Mouse (Mus musculus) left cerebral cortex, postnatal 10 days (tissue): ENCODE data around the gene Chrna4. TPM values are rescaled to one million over a fixed set of nuclear protein-coding genes. Genes with fewer than 3 reads are reported as not detected.
A peak's percentile ranks its signal among the peaks of the same experiment; 100 is the strongest.

Experiments used
- DNase-seq, 2 experiments: peaks; one replicate each; pipeline ENCODE4 v3.0.0; 2021 to 2022; ENCODE audit warnings: low spot score in 2 of 2, mixed read lengths in 1 of 2; ENCODE audit errors: extremely low spot score in 1 of 2
- intact Hi-C: fragments of 180-260 bp; cut with DNase I; formaldehyde crosslinking; loops from one replicate; pipeline ENCODE4 v1.15.1; 2025
- total RNA-seq, 2 experiments: library from RNA; stranded (reverse); gene quantifications; 2 replicates each; pipeline ENCODE4 v1.2.3; 2021

Chrna4 gene
- 10 to 100 TPM; 40.5 to 44.1 TPM for total RNA-seq

GRCm38 (mm10) chr2:181043437-181043836, at the start of gene Chrna4:
TSS of gene Chrna4 (minus strand) at chr2:181043546.
- no peak for DNase-seq
- intact Hi-C loops, result no loop called here

GRCm38 (mm10) chr2:181090123-181090522, 46.8 kb upstream of the Chrna4 start:
- intact Hi-C loops, result no loop called here
- no peak for DNase-seq

- intact Hi-C loops, result no loop called here
- DNase-seq, result no peak
These were observed 41.7 kb upstream of the Chrna4 start for GRCm38 (mm10) chr2:181084997-181085396.

GRCm38 (mm10) chr2:181083945-181084344, 40.6 kb upstream of the Chrna4 start:
- intact Hi-C loops, result no loop called here
- DNase-seq, result no peak

GRCm38 (mm10) chr2:181080886-181081285, 37.5 kb upstream of the Chrna4 start:
- intact Hi-C loops, result no loop called here

GRCm38 (mm10) chr2:181079518-181079917, 36.2 kb upstream of the Chrna4 start:
- DNase-seq, result no peak
- intact Hi-C loops, result no loop called here

More at GRCm38 (mm10) chr2:181080886-181081285, 37.5 kb upstream of the Chrna4 start:
- DNase-seq, result peak in 1 of 2 experiments; percentile 67

GRCm38 (mm10) chr2:181078908-181079307, 35.6 kb upstream of the Chrna4 start:
- intact Hi-C loops, result no loop called here
- no peak for DNase-seq

GRCm38 (mm10) chr2:181075501-181075900, 32.2 kb upstream of the Chrna4 start:
- DNase-seq, result no peak
- intact Hi-C loops, result no loop called here

GRCm38 (mm10) chr2:181072403-181072714, 29.0 kb upstream of the Chrna4 start:
- intact Hi-C loops, result no loop called here
- DNase-seq, result no peak

- intact Hi-C loops, result no loop called here
- DNase-seq, result peak; percentile 74 to 82
These were observed 28.5 kb upstream of the Chrna4 start for GRCm38 (mm10) chr2:181071706-181072402.

- DNase-seq, result peak in 1 of 2 experiments; percentile 66
- intact Hi-C loops, result no loop called here
These were observed 26.8 kb upstream of the Chrna4 start for GRCm38 (mm10) chr2:181070136-181070535.

- no peak for DNase-seq
- intact Hi-C loops, result loop anchor here (10.0 kb wide), 1 partner anchor 274 kb away; no protein-coding TSS in a partner anchor
These were observed 25.2 kb upstream of the Chrna4 start for GRCm38 (mm10) chr2:181068499-181068898.

- no peak for DNase-seq
- intact Hi-C loops, result loop anchor here (10.0 kb wide), 1 partner anchor 271 kb away; no protein-coding TSS in a partner anchor
These were observed 22.5 kb upstream of the Chrna4 start for GRCm38 (mm10) chr2:181065827-181066226.

- intact Hi-C loops, result loop anchor here (10.0 kb wide), 1 partner anchor 265 kb away; no protein-coding TSS in a partner anchor
These were observed 16.8 kb upstream of the Chrna4 start for GRCm38 (mm10) chr2:181060127-181060526.

GRCm38 (mm10) chr2:181058193-181058592, 14.8 kb upstream of the Chrna4 start:
- DNase-seq, result no peak
- intact Hi-C loops, result loop anchor here (5.0 to 10.0 kb wide), 2 partner anchors 61 to 133 kb away; partner anchors contain the start of genes Birc7 and Ythdf1

More at GRCm38 (mm10) chr2:181060127-181060526, 16.8 kb upstream of the Chrna4 start:
- peak; percentile 69 to 79 for DNase-seq

GRCm38 (mm10) chr2:181057341-181057740, 14.0 kb upstream of the Chrna4 start:
- intact Hi-C loops, result loop anchor here (5.0 to 10.0 kb wide), 2 partner anchors 60 to 133 kb away; partner anchors contain the start of genes Birc7 and Ythdf1

GRCm38 (mm10) chr2:181052171-181052570, 8.8 kb upstream of the Chrna4 start:
- intact Hi-C loops, result loop anchor here (10.0 kb wide), 1 partner anchor 127 kb away; the partner anchor contains the start of genes Birc7 and Ythdf1
- DNase-seq, result no peak

More at GRCm38 (mm10) chr2:181057341-181057740, 14.0 kb upstream of the Chrna4 start:
- peak in 1 of 2 experiments; percentile 62 for DNase-seq

GRCm38 (mm10) chr2:181048986-181049385, 5.6 kb upstream of the Chrna4 start:
- DNase-seq, result no peak
- intact Hi-C loops, result no loop called here

GRCm38 (mm10) chr2:181048252-181048945, 5.1 kb upstream of the Chrna4 start:
- intact Hi-C loops, result no loop called here
- no peak for DNase-seq

GRCm38 (mm10) chr2:181044001-181044400, 655 bp upstream of the Chrna4 start:
- DNase-seq, result no peak
- intact Hi-C loops, result no loop called here
